Mouse (Mus musculus) stomach, embryonic 15.5 days (tissue): ENCODE data around the gene Kifc3. TPM values are rescaled to one million over a fixed set of nuclear protein-coding genes. Genes with fewer than 3 reads are reported as not detected.

Experiments
- ATAC-seq: fragments of 200-750 bp; cut with Nextera tagmentation; 2 replicates; pipeline ENCODE4 v1.8.0; 2017; ENCODE audit warnings: low read depth, moderate number of reproducible peaks, moderate TSS enrichment; ENCODE audit not compliant: insufficient read depth, low FRiP score
- H3K27ac ChIP-seq: fragments of 300-500 bp; sonication (generic); 2 replicates; pipeline ENCODE4 v1.5.1; 2015; ENCODE audit warnings: mild to moderate bottlenecking, inconsistent platforms
- H3K27me3 ChIP-seq: fragments of 300-500 bp; sonication (generic); replicated peaks from 2 replicates; pipeline ENCODE4 v1.6.1; 2015; ENCODE audit warnings: inconsistent platforms
- H3K36me3 ChIP-seq: fragments of 300-500 bp; sonication (generic); 2 replicates; pipeline ENCODE4 v1.6.1; 2015; ENCODE audit warnings: inconsistent platforms
- H3K4me1 ChIP-seq: fragments of 300-500 bp; sonication (generic); 2 replicates; pipeline ENCODE4 v1.6.1; 2015; ENCODE audit warnings: inconsistent platforms
- H3K4me2 ChIP-seq: fragments of 300-500 bp; sonication (generic); 2 replicates; pipeline ENCODE4 v1.6.1; 2015; ENCODE audit warnings: mild to moderate bottlenecking, inconsistent platforms
- H3K4me3 ChIP-seq: fragments of 300-500 bp; sonication (generic); replicated peaks from 2 replicates; pipeline ENCODE4 v1.5.1; 2015; ENCODE audit warnings: inconsistent platforms
- H3K9ac ChIP-seq: fragments of 300-500 bp; sonication (generic); 2 replicates; pipeline ENCODE4 v1.6.1; 2015; ENCODE audit warnings: inconsistent platforms
- H3K9me3 ChIP-seq: fragments of 300-500 bp; sonication (generic); 2 replicates; pipeline ENCODE4 v1.6.1; 2016; ENCODE audit warnings: inconsistent platforms
- WGBS: fragments of 180-500 bp; shearing (Covaris S2); methylation state at CpG from one replicate; pipeline ENCODE4 v1.1.7; 2015; 5-methylcytosine and 5-hydroxymethylcytosine counted together
- polyA plus RNA-seq: library from polyadenylated mRNA; unstranded; fragments of >200 nt; fragmentation: Nextera tagmentation; extraction: Ambion mirVana; gene quantifications from 2 replicates; pipeline ENCODE4 v1.2.1, GENCODE M21; 2015

Kifc3 gene
- polyA plus RNA-seq, 1 experiment from 2014 or later, result 21.2 TPM

DNA sequence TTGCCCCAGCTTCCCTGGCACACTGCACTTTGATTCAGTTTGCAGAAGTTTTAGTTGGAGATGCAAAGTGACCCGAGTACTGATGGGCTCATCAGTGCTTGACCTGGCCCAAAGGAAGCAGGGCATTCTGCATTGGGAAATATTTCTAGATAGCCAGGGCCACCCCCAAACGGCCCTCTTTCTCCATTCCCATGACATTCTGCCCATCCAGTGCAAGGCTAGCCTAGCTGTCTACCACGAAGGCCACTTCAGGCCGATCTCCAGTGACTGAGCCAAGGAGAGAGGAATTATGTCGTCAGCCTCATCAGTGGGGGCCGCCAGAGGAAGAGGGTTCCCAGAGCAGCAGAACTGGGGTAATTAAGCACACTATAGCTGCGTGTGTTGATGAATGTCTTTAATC lies 1.1 kb downstream of the Kifc3 start:
- 67% methylated on average over 7 of the region's 7 CpGs for WGBS
- Histone ChIP-seq H3K9me3 (no peaks in the 10 kb centered on the region), H3K36me3 (no peaks in the 10 kb centered on the region), H3K4me3 (no peak overlapping the region), H3K27ac (no peak overlapping the region), H3K9ac (no peak overlapping the region), H3K27me3 (no peaks in the 10 kb centered on the region), H3K4me2 (no peak overlapping the region), H3K4me1 (0 out of 2 replicates have a peak, but pooled peaks cover 2% of the 10 kb centered on the region)
- no peak for ATAC-seq

DNA sequence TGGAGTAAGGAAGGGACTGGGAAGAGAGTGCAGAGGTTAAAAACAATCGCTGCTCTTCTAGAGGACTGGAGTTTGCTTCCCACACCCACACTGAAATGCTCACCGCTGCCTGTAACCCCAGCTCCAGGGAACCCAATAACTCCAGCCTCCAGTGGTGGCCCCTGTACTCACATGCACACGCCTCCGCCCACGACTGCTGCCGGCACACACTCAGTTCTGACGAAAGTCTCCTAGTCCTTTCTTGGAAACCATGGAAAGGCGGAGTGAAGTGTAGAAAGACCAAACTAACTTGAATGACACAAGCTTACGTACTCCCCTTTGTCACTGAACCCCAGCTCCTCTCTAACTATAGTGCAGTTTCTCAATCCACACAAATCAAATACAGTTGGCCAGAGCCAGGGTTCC lies 2.6 kb downstream of the Kifc3 start:
- no peak overlapping the region for H3K4me3 ChIP-seq

DNA sequence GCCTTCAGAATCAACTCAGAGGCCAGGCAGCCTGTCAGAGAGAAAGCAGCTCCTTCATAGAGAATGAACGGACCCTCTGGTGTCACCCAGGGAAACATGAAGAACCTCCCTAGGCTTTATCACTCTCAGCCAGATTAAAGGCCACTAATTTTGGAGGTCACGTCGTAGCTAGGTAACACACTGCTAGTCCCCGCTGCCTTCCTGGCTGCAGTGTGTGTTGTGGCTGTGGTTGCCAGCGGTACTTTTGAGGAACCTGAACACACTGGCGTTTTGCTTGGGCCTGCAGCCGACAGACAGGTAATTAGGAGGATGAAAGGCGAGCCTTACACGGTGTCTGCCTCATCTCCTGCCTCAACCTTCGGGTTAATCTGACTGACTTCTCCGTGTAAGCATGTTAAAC lies 6.9 kb downstream of the Kifc3 start:
- ATAC-seq, result no peak
- Histone ChIP-seq H3K36me3 (no peaks in the 10 kb centered on the region), H3K9me3 (no peaks in the 10 kb centered on the region), H3K27ac (no peak overlapping the region), H3K27me3 (no peaks in the 10 kb centered on the region), H3K9ac (no peak overlapping the region), H3K4me3 (no peak overlapping the region), H3K4me2 (no peak overlapping the region), H3K4me1 (no peaks in the 10 kb centered on the region)
- WGBS, result 58% methylated on average over 11 of the region's 11 CpGs

More for the DNA sequence above, 2.6 kb downstream of the Kifc3 start:
- 61% methylated on average over 9 of the region's 9 CpGs for WGBS
- Histone ChIP-seq H3K4me1 (0 out of 2 replicates have a peak, but pooled peaks cover 2% of the 10 kb centered on the region), H3K27me3 (no peaks in the 10 kb centered on the region), H3K9ac (no peak overlapping the region), H3K36me3 (no peaks in the 10 kb centered on the region), H3K9me3 (no peaks in the 10 kb centered on the region), H3K27ac (no peak overlapping the region), H3K4me2 (no peak overlapping the region)
- ATAC-seq, result no peak

DNA sequence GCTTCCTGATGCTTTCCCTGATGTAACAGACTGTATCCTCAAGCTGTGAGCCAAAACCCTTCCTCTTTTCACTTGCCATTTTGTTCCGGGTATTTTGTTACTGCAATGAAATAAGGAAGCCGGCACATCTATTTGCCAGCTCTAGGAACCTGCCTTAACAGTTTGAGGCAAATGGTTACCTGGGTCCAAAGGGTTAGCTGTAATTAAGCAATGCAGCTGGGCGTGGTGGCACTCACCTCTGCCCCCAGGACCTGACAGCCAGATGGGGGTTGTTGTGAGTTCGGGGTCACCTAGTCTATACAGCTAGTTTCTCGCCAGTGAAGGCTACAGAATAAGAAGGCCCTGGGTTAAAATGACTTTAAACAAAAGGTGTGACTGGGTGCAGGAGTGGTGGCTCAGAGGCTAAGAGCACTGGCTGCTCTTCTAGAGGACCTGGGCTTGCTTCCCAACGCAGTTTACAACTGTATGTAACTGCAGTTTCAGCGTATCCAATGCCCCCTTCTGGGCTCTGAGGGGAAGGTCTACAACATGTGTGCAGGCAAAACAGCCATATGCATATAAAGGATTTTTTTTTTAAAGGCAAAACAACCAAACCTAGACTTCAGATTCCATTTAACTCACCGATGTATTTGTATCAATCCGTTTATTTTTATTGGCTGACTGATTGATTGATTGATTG lies 11.0 kb downstream of the Kifc3 start:
- no peak overlapping the region for H3K27ac ChIP-seq
- H3K9ac ChIP-seq, result no peak overlapping the region
- no peak overlapping the region for H3K4me3 ChIP-seq
- H3K27me3 ChIP-seq, result no peaks in the 10 kb centered on the region
- ATAC-seq, result no peak
- no peaks in the 10 kb centered on the region for H3K4me1 ChIP-seq
- no peak overlapping the region for H3K4me2 ChIP-seq
- WGBS, result 86% methylated on average over 9 of the region's 9 CpGs
- no peaks in the 10 kb centered on the region for H3K36me3 ChIP-seq
- no peaks in the 10 kb centered on the region for H3K9me3 ChIP-seq

DNA sequence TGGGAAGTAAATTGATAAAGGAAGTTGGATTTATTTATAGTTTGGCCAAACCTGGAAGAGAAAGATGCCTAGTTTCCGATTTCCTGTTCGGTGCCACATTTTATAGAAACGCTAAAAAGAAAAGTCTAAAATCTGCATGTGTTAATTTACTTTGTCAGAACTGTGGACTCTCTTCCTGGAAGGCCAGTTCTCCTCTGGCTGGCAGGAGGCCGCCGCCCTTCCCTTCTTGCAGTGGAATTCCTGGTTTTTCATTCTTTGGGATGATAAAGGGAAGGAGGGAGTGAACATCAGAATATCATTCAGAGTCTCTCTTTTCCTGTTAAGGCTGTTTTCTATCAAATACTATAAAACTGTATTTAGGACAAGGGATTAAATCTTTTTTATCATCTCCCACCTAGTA lies 15.0 kb downstream of the Kifc3 start:
- Histone ChIP-seq H3K36me3 (no peaks in the 10 kb centered on the region), H3K4me3 (no peak overlapping the region), H3K27ac (no peak overlapping the region), H3K9ac (no peak overlapping the region), H3K4me1 (no peaks in the 10 kb centered on the region), H3K4me2 (no peak overlapping the region), H3K9me3 (no peaks in the 10 kb centered on the region), H3K27me3 (no peaks in the 10 kb centered on the region)
- ATAC-seq, result no peak
- WGBS, result 61% methylated on average over 5 of the region's 5 CpGs

DNA sequence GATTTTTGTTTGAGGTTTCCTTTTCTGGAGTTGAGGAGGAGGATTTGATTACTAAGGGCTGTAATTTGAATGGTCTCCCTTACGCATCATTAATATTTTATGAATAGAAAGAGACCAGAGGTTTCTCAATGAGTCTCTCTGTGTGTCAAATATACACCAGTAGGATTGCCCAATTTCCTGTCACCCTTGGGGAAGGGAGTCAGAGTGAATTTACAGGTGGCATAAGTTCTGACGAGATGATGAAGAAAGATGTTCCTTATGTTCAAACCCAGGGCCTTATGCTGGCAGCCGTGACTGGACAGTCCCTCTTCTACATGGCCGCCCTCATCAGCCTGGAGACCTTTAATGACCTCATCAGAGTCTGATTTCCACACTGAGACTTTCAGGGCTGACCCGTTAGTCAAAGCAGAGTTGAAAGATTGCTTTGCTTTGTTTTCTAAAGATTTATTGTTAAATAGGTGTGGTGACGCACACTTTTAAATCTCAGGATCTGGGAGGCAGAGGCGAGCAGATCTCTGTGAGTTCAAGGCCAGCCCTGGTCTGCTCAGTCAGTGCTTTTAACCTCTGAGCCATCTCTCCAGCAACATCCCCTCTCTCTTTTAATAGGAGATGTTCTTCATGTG lies 16.6 kb downstream of the Kifc3 start:
- H3K27ac ChIP-seq, result no peak overlapping the region
- no peaks in the 10 kb centered on the region for H3K9me3 ChIP-seq
- no peak overlapping the region for H3K4me3 ChIP-seq
- H3K4me2 ChIP-seq, result no peak overlapping the region
- no peaks in the 10 kb centered on the region for H3K4me1 ChIP-seq
- no peak overlapping the region for H3K9ac ChIP-seq
- ATAC-seq, result no peak
- 85% methylated on average over 7 of the region's 7 CpGs for WGBS
- no peaks in the 10 kb centered on the region for H3K36me3 ChIP-seq
- H3K27me3 ChIP-seq, result no peaks in the 10 kb centered on the region

DNA sequence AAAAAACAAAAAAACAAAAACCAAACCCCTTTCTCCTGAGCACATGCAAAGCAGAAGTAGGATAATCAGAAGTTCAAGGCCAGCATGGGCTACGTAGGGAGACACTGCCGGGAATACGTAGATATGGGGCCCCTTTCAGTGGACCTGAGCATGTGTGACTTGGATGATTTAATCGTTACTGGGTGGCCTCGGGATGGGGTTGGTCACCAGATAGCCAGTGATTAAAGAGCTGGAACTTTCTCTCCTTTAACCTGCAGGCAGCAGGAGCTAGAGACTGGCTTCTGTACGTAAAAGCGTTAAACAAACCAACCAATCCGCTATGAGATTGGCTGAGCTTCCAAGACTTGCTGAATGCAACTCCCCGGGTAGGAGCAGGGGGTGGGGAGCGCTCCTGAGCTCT lies 17.5 kb downstream of the Kifc3 start:
- no peaks in the 10 kb centered on the region for H3K27me3 ChIP-seq

DNA sequence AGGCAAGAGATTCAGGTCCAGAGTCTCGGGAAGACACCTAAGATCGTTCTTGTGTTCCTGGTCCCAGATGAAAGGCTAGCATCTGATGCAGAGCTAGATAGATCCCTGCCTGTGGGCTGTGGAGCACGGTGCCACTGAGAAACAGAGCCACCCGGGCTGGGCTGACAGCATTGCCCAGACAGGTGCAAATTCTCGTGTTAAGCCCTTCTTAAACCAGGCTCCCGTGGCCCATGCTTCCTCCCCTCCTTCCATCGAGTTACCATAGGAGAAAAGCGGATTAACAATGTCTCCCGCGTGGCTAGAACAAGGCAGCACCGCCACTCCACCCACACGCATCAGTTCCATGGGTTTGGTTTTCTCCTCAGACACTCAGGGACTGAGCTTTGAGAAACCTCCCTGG lies 18.4 kb downstream of the Kifc3 start:
- Histone ChIP-seq H3K9ac (no peak overlapping the region), H3K4me1 (no peaks in the 10 kb centered on the region), H3K4me2 (no peak overlapping the region), H3K4me3 (no peak overlapping the region), H3K9me3 (no peaks in the 10 kb centered on the region), H3K27ac (no peak overlapping the region), H3K36me3 (no peaks in the 10 kb centered on the region), H3K27me3 (no peaks in the 10 kb centered on the region)
- 72% methylated on average over 12 of the region's 12 CpGs for WGBS
- ATAC-seq, result no peak

More for the DNA sequence above, 17.5 kb downstream of the Kifc3 start:
- Histone ChIP-seq H3K4me3 (no peak overlapping the region), H3K9me3 (no peaks in the 10 kb centered on the region), H3K4me1 (no peaks in the 10 kb centered on the region), H3K27ac (no peak overlapping the region), H3K9ac (no peak overlapping the region), H3K4me2 (no peak overlapping the region), H3K36me3 (no peaks in the 10 kb centered on the region)
- no peak for ATAC-seq
- 48% methylated on average over 10 of the region's 10 CpGs for WGBS

DNA sequence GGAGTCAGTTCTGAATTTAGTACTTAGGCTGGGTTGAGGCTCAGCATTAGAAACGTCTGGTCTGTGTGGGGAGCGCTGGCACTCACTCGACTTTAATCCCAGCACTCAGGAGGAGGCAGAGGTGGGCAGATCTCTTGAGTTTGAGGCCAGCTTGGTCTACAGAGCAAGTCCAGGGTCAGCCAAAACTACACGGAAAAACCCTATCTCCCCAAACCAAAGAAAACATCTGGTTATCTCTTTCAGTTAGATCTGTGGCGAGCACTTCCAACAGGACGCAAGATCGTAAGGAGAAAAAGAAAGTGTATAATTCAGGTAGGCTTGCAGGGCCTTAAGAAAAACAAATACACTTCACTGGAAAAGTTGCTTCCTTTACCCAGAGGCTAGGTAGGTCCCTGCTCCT lies 20.8 kb downstream of the Kifc3 start:
- H3K9ac ChIP-seq, result no peak overlapping the region
- no peak overlapping the region for H3K4me2 ChIP-seq
- no peaks in the 10 kb centered on the region for H3K4me1 ChIP-seq
- ATAC-seq, result no peak
- no peaks in the 10 kb centered on the region for H3K36me3 ChIP-seq
- 55% methylated on average over 7 of the region's 7 CpGs for WGBS
- H3K4me3 ChIP-seq, result no peak overlapping the region
- H3K9me3 ChIP-seq, result no peaks in the 10 kb centered on the region
- H3K27me3 ChIP-seq, result no peaks in the 10 kb centered on the region
- no peak overlapping the region for H3K27ac ChIP-seq

DNA sequence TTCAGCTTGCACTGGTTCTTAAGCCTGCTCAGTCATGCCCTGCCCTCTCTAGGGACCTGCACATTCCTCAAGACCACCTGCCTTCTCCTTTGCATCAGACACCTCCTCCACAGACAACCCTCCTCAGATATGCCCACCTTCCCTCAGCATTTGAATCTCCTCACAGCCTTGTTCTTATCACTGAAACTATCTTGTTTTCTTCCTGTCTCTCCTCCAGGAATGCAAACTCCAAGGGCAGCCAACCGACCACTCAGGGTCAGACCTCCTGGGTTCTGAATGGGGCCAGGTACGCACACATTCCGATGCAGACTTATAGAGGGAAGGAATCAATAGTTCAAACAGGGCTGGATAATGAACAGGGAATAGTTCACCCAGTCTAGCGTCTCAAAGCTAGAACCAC lies 24.4 kb downstream of the Kifc3 start:
- no peak for ATAC-seq
- no peaks in the 10 kb centered on the region for H3K4me1 ChIP-seq
- H3K36me3 ChIP-seq, result no peaks in the 10 kb centered on the region
- H3K27ac ChIP-seq, result no peak overlapping the region
- H3K4me3 ChIP-seq, result no peak overlapping the region
- no peak overlapping the region for H3K4me2 ChIP-seq
- H3K27me3 ChIP-seq, result no peaks in the 10 kb centered on the region
- WGBS, result 45% methylated on average over 4 of the region's 4 CpGs
- no peak overlapping the region for H3K9ac ChIP-seq
- no peaks in the 10 kb centered on the region for H3K9me3 ChIP-seq

DNA sequence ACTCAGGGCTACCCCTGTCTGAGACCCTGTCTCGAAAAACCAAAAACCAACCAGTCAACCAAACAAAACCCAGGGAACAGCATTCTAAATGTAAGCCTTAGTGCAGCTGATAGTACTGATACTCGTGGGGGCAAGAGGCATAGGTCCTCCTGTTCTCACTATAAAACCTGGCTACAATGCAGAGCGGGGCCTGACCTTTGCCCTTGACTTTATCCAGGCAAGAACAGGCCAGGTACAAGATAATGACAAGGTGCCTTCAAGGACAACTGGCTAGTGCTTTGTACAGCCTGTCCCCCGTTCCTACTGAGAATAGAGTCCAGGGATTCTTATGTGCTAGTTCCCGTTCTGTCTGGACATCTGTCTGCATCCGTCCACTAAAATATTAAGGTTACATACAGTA lies 25.6 kb downstream of the Kifc3 start:
- H3K4me3 ChIP-seq, result no peak overlapping the region
- H3K27me3 ChIP-seq, result no peaks in the 10 kb centered on the region
- 72% methylated on average over 6 of the region's 6 CpGs for WGBS
- H3K9ac ChIP-seq, result no peak overlapping the region
- no peak overlapping the region for H3K27ac ChIP-seq
- H3K9me3 ChIP-seq, result no peaks in the 10 kb centered on the region
- no peaks in the 10 kb centered on the region for H3K4me1 ChIP-seq
- H3K4me2 ChIP-seq, result no peak overlapping the region
- H3K36me3 ChIP-seq, result no peaks in the 10 kb centered on the region
- ATAC-seq, result no peak

DNA sequence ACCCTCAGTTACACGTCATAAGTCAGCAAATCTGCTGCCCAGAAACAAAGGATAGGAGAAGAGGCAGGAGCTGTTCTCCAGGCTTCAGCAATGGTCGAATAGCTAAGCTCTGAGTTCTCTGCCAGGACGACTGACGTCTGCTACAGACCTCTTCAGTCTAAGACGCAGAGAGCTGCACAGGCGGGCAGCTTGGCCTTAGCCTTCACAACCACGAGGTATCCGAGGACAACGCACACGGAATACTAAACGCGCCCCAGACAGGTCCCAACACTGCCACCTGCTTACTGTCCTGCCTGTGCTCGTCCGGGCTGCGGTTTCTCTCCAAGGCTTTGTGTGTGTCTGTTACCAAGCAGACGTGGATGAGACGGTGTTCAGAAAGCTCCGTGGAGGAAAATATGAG lies 26.8 kb downstream of the Kifc3 start:
- H3K4me3 ChIP-seq, result no peak overlapping the region
- ATAC-seq, result no peak
- no peak overlapping the region for H3K4me2 ChIP-seq
- 57% methylated on average over 18 of the region's 18 CpGs for WGBS
- no peaks in the 10 kb centered on the region for H3K36me3 ChIP-seq
- no peak overlapping the region for H3K9ac ChIP-seq
- H3K9me3 ChIP-seq, result no peaks in the 10 kb centered on the region
- no peaks in the 10 kb centered on the region for H3K27me3 ChIP-seq
- no peaks in the 10 kb centered on the region for H3K4me1 ChIP-seq
- no peak overlapping the region for H3K27ac ChIP-seq
